Mouse (Mus musculus): ENCODE measurements at regions not wholly inside any gene's neighbourhood (a gene's known extent, or its start where the extent isn't known, plus 50 kb on each side); places are given as distances from the start of the nearest gene placed in this dataset.
"Not testable (repeated sequence)": the region's sequence is repeated elsewhere in the genome, so short reads cannot be mapped to it uniquely, and the experiment has no call there.

DNA sequence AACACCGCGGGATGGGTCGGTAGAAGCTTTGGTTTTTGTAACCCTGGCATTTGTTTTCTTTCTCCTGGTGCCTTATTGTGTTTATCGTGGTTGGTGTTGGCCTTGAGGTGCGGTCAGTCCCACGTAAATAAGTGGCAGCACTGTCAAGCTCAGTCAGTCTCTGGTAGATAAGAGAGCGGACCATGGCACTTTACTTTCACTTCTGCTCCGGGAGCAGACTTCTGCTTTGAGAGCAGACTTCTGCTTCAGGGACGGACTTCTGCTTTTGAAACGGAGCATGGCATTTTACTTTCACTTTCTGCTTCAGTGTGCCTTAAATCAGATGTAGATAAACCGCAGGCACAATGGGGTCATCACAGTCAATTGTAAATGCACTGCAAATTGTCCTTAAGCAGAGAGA, 54.3 kb upstream of the Ccdc66 start:
- not testable (repeated sequence) for H3K9me3 ChIP-seq (replicated peaks; ENCODE audit: low read length); H3K4me2 ChIP-seq (ENCODE audit: low read length); H3K4me3 ChIP-seq (replicated peaks; ENCODE audit: low read depth, low read length); H3K27ac ChIP-seq; H3K36me3 ChIP-seq (ENCODE audit: insufficient read depth, low read length); ATAC-seq (replicated peaks; ENCODE audit: low FRiP score, low read depth); H3K4me1 ChIP-seq (replicated peaks; ENCODE audit: insufficient read depth, low read length); H3K27me3 ChIP-seq (ENCODE audit: insufficient read depth, low read length); H3K9ac ChIP-seq (ENCODE audit: low read depth, low read length); DNase-seq (ENCODE audit: low spot score)
- 87% methylated on average over 11 of the region's 11 CpGs for WGBS

DNA sequence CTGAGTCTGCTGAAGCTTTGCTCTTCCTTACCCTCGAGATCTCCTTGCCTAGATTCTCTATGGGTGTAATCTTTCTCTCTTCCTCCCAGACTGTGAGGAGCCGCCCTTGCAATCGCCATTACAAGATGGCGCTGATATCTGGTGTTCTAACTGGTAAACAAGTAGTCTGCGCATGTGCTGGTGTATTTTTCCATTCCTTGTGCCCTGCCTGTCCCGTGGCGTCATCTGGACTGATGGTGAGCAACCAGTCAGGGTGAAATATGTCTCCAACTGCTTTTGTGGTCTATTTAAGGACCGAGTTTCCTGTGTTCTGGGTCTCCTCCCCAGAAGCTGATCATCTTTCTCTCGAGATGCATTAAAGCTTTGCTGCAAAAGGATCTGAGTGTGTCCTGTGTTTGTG, 53.7 kb upstream of the Ccdc66 start:
- H3K9me3 ChIP-seq (replicated peaks; ENCODE audit: low read length); H3K4me2 ChIP-seq (ENCODE audit: low read length); H3K4me1 ChIP-seq (replicated peaks; ENCODE audit: insufficient read depth, low read length); H3K4me3 ChIP-seq (replicated peaks; ENCODE audit: low read depth, low read length); H3K27me3 ChIP-seq (ENCODE audit: insufficient read depth, low read length); DNase-seq (ENCODE audit: low spot score); ATAC-seq (replicated peaks; ENCODE audit: low FRiP score, low read depth); H3K27ac ChIP-seq; H3K36me3 ChIP-seq (ENCODE audit: insufficient read depth, low read length); H3K9ac ChIP-seq (ENCODE audit: low read depth, low read length): not testable (repeated sequence)
- WGBS, result 91% methylated on average over 9 of the region's 9 CpGs

DNA sequence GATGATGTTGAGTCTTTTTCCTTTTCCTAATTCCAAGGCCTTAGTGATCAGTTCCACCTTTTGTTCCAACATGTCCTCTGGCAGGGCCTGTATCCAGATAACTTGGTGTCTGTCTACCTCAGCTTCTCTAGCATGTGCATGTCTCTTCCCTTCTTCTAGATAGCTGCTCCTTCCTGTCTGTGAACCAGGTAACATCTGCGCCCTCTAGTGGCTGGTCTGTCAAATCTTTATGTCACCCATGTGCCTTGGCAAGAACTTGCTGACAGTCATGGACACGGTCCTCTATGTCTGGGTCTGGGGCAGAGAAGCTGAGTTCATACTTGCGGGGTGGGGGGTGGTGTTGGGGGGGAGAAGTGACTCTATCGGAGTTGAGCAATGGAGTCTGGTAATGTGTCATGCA, 52.2 kb upstream of the Ccdc66 start:
- WGBS, result 42% methylated on average over 4 of the region's 4 CpGs
- Histone ChIP-seq H3K27ac (no peak overlapping the region), H3K4me3 (replicated peaks; ENCODE audit: low read depth, low read length) (no peak overlapping the region), H3K4me1 (replicated peaks; ENCODE audit: insufficient read depth, low read length) (no peaks in the 10 kb centered on the region), H3K4me2 (ENCODE audit: low read length) (no peak overlapping the region), H3K36me3 (ENCODE audit: insufficient read depth, low read length) (no peaks in the 10 kb centered on the region), H3K9me3 (replicated peaks; ENCODE audit: low read length) (no peaks in the 10 kb centered on the region), H3K27me3 (ENCODE audit: insufficient read depth, low read length) (no peaks in the 10 kb centered on the region), H3K9ac (ENCODE audit: low read depth, low read length) (no peak overlapping the region)
- peak; percentile 70 for DNase-seq (ENCODE audit: low spot score)
- peak; percentile 78 for TF ChIP-seq CTCF (IDR thresholded peaks at IDR 0.05; ENCODE audit: low read depth)
- ATAC-seq (replicated peaks; ENCODE audit: low FRiP score, low read depth), result no peak

DNA sequence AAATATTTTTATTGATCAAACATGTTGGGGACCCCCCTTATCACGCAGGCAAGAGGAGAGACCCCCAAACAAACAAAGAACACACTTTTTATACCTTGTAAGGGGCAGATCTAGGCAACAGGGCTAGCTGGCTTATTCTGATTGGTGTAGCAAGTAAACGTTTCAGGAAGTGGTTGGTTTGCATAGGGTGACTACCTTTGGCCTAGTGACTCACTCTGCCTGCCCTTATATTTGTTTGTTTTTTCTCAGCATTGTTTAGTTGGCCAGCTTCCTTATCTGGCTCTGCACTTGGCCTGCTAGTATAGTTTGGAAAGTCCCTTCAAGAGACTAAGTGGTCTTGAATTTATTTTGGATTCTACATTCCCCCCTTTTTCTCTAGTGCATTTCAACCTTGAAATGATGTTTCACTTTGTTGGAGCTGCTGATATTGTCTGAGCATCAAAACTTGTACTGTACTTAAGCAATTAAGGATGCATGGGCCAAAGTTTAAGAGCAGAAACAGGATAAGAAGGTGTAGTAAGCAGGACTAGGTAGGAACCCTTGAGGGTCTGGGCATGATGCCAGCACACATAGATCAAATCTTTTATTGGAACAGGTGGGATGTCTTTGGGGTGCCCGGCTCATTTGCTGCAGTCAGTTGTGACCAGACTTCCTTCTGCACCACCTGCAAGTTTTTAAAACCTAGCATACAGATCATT, 50.7 kb upstream of the Ccdc66 start:
- Histone ChIP-seq H3K9ac (ENCODE audit: low read depth, low read length) (no peak overlapping the region), H3K36me3 (ENCODE audit: insufficient read depth, low read length) (no peaks in the 10 kb centered on the region)
- no peak for ATAC-seq (replicated peaks; ENCODE audit: low FRiP score, low read depth)

More for the DNA sequence above, 50.7 kb upstream of the Ccdc66 start:
- Histone ChIP-seq H3K4me3 (replicated peaks; ENCODE audit: low read depth, low read length) (no peak overlapping the region), H3K9me3 (replicated peaks; ENCODE audit: low read length) (no peaks in the 10 kb centered on the region), H3K4me2 (ENCODE audit: low read length) (no peak overlapping the region), H3K4me1 (replicated peaks; ENCODE audit: insufficient read depth, low read length) (no peaks in the 10 kb centered on the region), H3K27ac (no peak overlapping the region), H3K27me3 (ENCODE audit: insufficient read depth, low read length) (no peaks in the 10 kb centered on the region)
- DNase-seq (ENCODE audit: low spot score), result no peak
- no peak for TF ChIP-seq CTCF (IDR thresholded peaks at IDR 0.05; ENCODE audit: low read depth)
- 40% methylated on average over 3 of the region's 3 CpGs for WGBS
